Mouse (Mus musculus) thymus, adult 2 months (tissue): ENCODE measurements around the gene Chpf2. TPM values are rescaled to one million over a fixed set of nuclear protein-coding genes. Genes with fewer than 3 reads are reported as not detected.

ENCODE experiments used
- DNase-seq: peaks from one replicate; pipeline ENCODE4 v3.0.0; 2021
- H3K27ac ChIP-seq: fragments of 200-500 bp; 2 replicates; pipeline ENCODE4 v1.5.1; 2012; ENCODE audit warnings: low read length, control low read depth; ENCODE audit not compliant: control insufficient read depth, insufficient read depth
- H3K27me3 ChIP-seq: fragments of 200-500 bp; 2 replicates; pipeline ENCODE4 v1.6.1; 2012; ENCODE audit warnings: mild to moderate bottlenecking, low read length, moderate library complexity, mixed read lengths; ENCODE audit not compliant: control insufficient read depth, insufficient read depth
- H3K36me3 ChIP-seq: fragments of 200-500 bp; 2 replicates; pipeline ENCODE4 v1.6.1; 2012; ENCODE audit warnings: mild to moderate bottlenecking, low read length, moderate library complexity; ENCODE audit not compliant: control insufficient read depth, insufficient read depth
- H3K4me1 ChIP-seq: fragments of 200-500 bp; replicated peaks from 2 replicates; pipeline ENCODE4 v1.6.1; 2012; ENCODE audit warnings: low read length; ENCODE audit not compliant: control insufficient read depth, insufficient read depth
- H3K4me3 ChIP-seq: fragments of 200-500 bp; 2 replicates; pipeline ENCODE4 v1.5.1; 2012; ENCODE audit warnings: mild to moderate bottlenecking, low read length, control low read depth, moderate library complexity; ENCODE audit not compliant: control insufficient read depth, insufficient read depth
- CTCF ChIP-seq: fragments of 200-500 bp; IDR thresholded peaks from 2 replicates; pipeline ENCODE4 v1.5.1; 2012; ENCODE audit warnings: mild to moderate bottlenecking, control low read depth, low read length, moderate library complexity, borderline replicate concordance; ENCODE audit not compliant: control insufficient read depth, poor library complexity, insufficient read depth; ENCODE audit errors: extremely low read depth
- POLR2A ChIP-seq: fragments of 200-500 bp; IDR thresholded peaks from 2 replicates; pipeline ENCODE4 v1.6.1; 2012; ENCODE audit warnings: mild to moderate bottlenecking, low read length, control low read depth, moderate library complexity; ENCODE audit not compliant: control insufficient read depth, poor library complexity, insufficient read depth; ENCODE audit errors: extremely low read depth
- WGBS: fragments of 180-500 bp; shearing (Covaris S2); methylation state at CpG from one replicate; pipeline ENCODE4 v1.1.7; 2018; 5-methylcytosine and 5-hydroxymethylcytosine counted together
- polyA plus RNA-seq: library from polyadenylated mRNA; depleted of rRNA; stranded (reverse); fragments of >200 nt; gene quantifications from 2 replicates; pipeline ENCODE4 v1.2.3, GENCODE M21; 2012

Gene Chpf2
- polyA plus RNA-seq, 1 experiment: 55.5 TPM

DNA sequence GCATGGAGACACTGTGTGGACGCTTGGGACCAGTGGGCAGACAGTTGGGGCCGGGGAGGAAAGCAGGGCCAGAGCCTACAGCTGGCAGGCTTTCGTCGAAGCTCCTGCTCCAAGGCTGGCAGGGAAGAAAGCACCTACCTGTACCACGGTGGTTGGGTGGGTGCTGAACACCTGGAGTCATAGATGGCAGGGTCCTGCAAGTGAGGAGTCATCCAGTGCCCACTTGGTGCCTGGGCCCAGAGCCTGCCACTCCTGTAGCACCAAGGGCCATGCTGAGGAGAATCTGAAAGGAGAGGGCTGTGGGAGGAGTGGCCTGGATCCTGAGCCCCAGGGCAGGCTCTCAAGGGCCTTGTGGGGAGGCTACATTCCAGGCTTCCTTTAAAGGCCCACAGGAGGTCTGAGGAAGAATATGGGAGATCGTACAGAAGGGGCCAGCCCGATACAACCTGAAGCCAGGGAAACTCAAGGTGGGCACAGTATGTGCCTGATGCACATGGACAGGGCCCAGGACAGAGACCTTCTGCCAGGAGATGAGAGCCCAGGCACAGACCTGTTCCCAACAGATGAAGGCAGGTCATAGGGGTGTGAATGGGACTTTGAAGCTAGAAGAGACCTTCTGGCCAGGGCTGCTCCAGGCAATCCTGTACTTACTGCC, 36.0 kb downstream of the Chpf2 start:
- H3K27me3 ChIP-seq: peaks cover 4% of the 10 kb centered on the region; the same call in 1 of the 2 replicates
- H3K4me3 ChIP-seq: no peak overlapping the region
- TF ChIP-seq POLR2A (no peak), CTCF (no peak)
- no peaks in the 10 kb centered on the region for H3K4me1 ChIP-seq
- no peak for DNase-seq
- no peak overlapping the region for H3K27ac ChIP-seq
- H3K36me3 ChIP-seq: no peaks in the 10 kb centered on the region
- 90% methylated on average over 7 of the region's 7 CpGs for WGBS

DNA sequence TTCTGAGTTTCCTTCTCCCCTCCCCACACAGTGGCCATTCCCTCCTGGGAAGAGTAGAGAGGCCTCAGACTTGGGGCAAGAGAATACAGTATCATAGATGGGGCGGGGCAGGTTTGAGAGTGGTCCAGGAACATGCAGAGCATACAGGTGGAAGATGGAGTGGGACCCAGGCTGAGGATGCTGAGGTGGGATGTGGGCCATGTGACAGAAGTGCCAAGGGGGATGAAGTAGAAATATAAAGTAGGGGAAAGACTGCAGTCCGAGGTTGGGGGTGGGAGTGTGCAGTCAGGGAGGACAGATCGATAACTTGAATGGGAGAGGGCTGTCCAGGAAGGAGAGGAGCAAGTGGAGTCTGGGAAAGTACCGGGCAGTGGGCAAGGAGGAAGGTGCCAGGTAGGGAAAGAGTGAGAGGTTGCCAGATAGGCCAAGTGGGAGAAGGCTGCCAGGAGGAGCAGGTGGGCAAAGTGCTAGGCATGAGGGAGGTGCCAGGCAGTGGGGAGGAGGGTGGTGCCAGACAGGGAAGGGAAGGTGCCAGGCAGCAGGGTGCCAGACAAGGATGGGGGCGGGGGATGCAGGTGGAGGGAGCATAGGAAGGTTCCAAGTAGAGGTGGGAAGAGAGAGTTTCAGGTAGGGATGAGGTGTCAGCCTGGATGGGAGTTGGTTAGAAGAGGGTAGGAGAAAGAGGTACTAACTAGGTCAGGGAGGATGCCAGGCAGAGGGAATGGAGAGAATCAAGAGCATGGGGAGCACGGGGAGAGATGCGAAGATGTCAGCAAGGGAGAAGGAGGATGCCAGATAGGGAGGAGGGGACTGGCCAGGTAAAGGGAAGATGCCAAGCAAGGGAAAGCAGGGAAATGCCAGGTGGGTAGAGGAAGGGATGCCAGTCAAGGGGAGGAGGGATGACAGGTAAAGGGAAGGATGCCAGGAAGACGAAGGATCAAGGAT, 36.8 kb downstream of the Chpf2 start:
- WGBS: 55% methylated on average over 8 of the region's 8 CpGs
- Histone ChIP-seq H3K27me3 (peaks cover 4% of the 10 kb centered on the region; the same call in 1 of the 2 replicates), H3K4me1 (no peaks in the 10 kb centered on the region), H3K36me3 (no peaks in the 10 kb centered on the region), H3K27ac (no peak overlapping the region), H3K4me3 (no peak overlapping the region)
- no peak for TF ChIP-seq POLR2A
- TF ChIP-seq CTCF: no peak
- no peak for DNase-seq

DNA sequence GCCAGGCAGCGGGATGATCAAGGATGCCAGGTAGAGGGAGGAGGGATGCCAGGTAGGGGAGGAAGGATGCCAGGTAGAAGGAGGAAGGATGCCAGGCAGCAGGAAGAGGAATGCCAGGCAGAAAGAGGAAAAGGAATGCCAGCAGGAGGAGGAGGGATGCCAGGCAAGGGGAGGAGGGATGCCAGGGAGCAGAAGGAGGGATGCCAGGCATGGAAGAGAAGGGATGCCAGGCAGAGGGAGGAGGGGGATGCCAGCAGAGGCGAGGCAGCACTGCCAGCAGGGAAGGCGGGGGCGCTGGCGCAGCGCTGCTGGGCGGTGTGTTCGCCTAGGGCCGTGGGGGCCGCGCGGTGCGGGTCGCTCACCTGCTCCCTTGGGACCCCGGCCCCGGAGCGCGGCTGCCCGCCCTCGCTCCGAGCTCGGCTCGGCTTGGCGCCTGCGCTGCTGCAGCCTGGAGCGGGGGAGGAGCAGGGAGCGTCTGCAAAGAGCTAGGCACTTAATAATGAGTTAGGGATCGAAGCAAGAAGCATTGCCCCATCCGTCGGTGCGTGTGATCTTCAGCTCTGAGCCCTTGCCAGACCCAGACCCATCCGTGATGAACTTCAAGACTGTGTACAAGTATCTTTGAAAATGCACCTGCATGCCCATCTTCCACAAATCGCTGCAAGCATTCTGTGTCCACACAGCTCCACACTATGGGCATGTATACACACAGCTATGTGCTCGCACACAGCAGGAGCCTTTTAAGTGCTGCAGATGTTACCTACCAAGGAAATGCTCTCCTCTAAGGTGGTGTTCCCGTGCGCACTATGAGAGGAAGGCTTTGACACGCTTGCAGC, 37.7 kb downstream of the Chpf2 start, which contains the start of gene Smarcd3:
TSS of gene Smarcd3 (minus strand) at position 426 of the 836 bp plus-strand sequence.
- Histone ChIP-seq H3K4me3 (no peak within 1 kb of the TSS), H3K27ac (no peak within 1 kb of the TSS), H3K4me1 (no peaks in the 10 kb centered on the region), H3K36me3 (no peaks in the 10 kb centered on the region), H3K27me3 (peaks cover 4% of the 10 kb centered on the region; the same call in 1 of the 2 replicates)
- TF ChIP-seq POLR2A: no peak
- TF ChIP-seq CTCF: no peak
- WGBS: 12% methylated on average over 36 of the region's 37 CpGs
- DNase-seq: no peak

DNA sequence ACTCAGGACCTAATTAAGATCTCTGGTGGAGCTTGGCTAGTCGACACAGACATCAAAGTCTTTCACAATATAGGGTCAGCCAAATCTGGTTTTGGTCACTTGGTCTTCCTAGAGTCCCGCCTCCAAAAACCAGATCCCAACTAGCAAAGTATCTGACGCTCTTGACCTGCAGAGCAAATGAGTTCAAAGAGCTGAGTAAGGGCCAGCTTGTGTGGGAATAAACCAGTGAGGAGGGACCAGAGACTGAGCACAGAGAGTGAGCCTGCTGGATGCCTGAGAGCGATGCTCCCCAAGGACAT, 38.2 kb downstream of the Chpf2 start:
- H3K27me3 ChIP-seq: peaks cover 4% of the 10 kb centered on the region; the same call in 1 of the 2 replicates
- H3K4me1 ChIP-seq: no peaks in the 10 kb centered on the region
- H3K36me3 ChIP-seq: no peaks in the 10 kb centered on the region
- DNase-seq: no peak
- no peak overlapping the region for H3K4me3 ChIP-seq
- TF ChIP-seq POLR2A (no peak), CTCF (no peak)
- H3K27ac ChIP-seq: no peak overlapping the region
- 77% methylated on average over 4 of the region's 4 CpGs for WGBS

DNA sequence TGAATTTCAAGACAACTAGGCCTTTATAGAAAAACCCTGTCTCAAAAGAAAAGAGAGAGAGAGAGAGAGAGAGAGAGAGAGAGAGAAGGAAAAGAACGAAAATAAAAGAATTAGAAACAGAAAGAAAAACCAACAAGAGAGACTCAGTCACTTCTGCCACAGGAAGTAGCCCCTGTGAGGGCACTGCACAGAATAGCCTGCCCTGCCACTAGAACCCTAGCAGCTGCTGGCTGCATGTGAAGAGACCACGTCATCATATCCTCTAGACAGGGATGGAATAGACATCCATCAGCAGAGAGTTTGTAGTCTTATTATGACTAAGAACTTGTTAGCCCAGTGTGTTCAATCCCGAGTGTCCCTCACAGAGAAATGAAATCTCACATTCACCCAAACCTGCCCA, 43.2 kb downstream of the Chpf2 start:
- H3K27me3 ChIP-seq: no peaks in the 10 kb centered on the region; the same call in 1 of the 2 replicates
- no peak for DNase-seq
- no peaks in the 10 kb centered on the region for H3K36me3 ChIP-seq
- H3K4me1 ChIP-seq: no peaks in the 10 kb centered on the region; the same call in 1 of the 2 replicates
- H3K4me3 ChIP-seq: no peak overlapping the region
- no peak for TF ChIP-seq POLR2A
- TF ChIP-seq CTCF: no peak
- H3K27ac ChIP-seq: no peak overlapping the region
- 39% methylated on average over 3 of the region's 3 CpGs for WGBS

DNA sequence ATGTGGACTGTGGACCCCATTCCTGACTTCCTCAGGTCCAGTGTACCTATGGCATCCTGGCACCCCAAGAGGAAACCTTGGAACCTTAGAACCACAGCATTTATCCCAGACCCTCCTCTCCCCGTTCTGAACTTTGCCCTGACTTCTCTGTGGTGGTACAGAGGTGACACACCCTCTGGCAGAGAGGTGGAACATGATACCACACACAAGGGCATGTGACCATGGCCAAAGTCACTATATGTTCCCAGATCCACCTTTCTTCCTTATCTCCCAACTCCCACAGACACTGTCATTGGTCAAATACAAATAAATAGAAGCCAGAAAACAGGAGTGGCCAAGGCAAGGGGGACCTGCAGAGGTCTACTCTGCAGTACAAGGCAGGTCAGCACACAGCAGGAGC, 48.6 kb downstream of the Chpf2 start:
- WGBS: 79% methylated on average over 1 of the region's 1 CpGs
- Histone ChIP-seq H3K27me3 (no peaks in the 10 kb centered on the region), H3K27ac (no peak overlapping the region), H3K4me3 (no peak overlapping the region), H3K4me1 (no peaks in the 10 kb centered on the region; the same call in 1 of the 2 replicates), H3K36me3 (no peaks in the 10 kb centered on the region)
- TF ChIP-seq POLR2A: no peak
- TF ChIP-seq CTCF: no peak
- DNase-seq: no peak
